Mouse (Mus musculus) erythroblast, embryonic 14.5 days (primary cell): ENCODE measurements around the gene Cdc25b.

Source experiments
- GATA1 ChIP-seq: IDR thresholded peaks from 2 replicates; pipeline ENCODE4 v1.6.1; 2012; ENCODE audit warnings: low read length, inconsistent platforms, mixed read lengths
- TAL1 ChIP-seq: IDR thresholded peaks from 3 replicates; pipeline ENCODE4 v1.6.1; 2012; ENCODE audit warnings: low read length, inconsistent platforms, mixed read lengths

- TF ChIP-seq GATA1 = no peak
- TF ChIP-seq TAL1 = no peak
Measured at GRCm38 (mm10) chr2:131139886-131140532, 46.7 kb upstream of the Cdc25b start.
